Mouse (Mus musculus): ENCODE measurements around the gene Slit3.
A peak's percentile ranks its signal among the peaks of the same experiment; 100 is the strongest.

Gene Slit3

GRCm38 (mm10) chr11:35750578-35750977 lies 629.6 kb downstream of the Slit3 start:
- peak; percentile 90 for DNase-seq (ENCODE audit: low read depth, low spot score)

GRCm38 (mm10) chr11:35754906-35755418 lies 633.9 kb downstream of the Slit3 start:
- no peak for DNase-seq (ENCODE audit: low read depth, low spot score)

GRCm38 (mm10) chr11:35755546-35755945 lies 634.5 kb downstream of the Slit3 start:
- no peak for DNase-seq (ENCODE audit: low read depth, low spot score)

- DNase-seq (ENCODE audit: low read depth, low spot score), result no peak
These were observed 635.6 kb downstream of the Slit3 start for GRCm38 (mm10) chr11:35756411-35757303.
